Mouse (Mus musculus) hindbrain, postnatal 0 days (tissue): Measurements from ENCODE around the gene Lbp. TPM values are rescaled to one million over a fixed set of nuclear protein-coding genes. Genes with fewer than 3 reads are reported as not detected.

Experiments used
- ATAC-seq: fragments of 200-750 bp; cut with Nextera tagmentation; 2 replicates; pipeline ENCODE4 v1.8.0; 2017; ENCODE audit warnings: mild to moderate bottlenecking, moderate TSS enrichment, moderate library complexity
- DNase-seq: peaks from one replicate; pipeline ENCODE4 v3.0.0-alpha.2; 2015; ENCODE audit warnings: low spot score
- H3K27ac ChIP-seq: fragments of 300-500 bp; sonication (generic); 2 replicates; pipeline ENCODE4 v1.5.1; 2014; ENCODE audit warnings: mild to moderate bottlenecking
- H3K27me3 ChIP-seq: fragments of 300-500 bp; sonication (generic); 2 replicates; pipeline ENCODE4 v1.6.1; 2014; ENCODE audit warnings: low read length, mixed read lengths; ENCODE audit not compliant: insufficient read depth
- H3K36me3 ChIP-seq: fragments of 300-500 bp; sonication (generic); 2 replicates; pipeline ENCODE4 v1.6.1; 2014; ENCODE audit warnings: low read length, mixed read lengths; ENCODE audit not compliant: insufficient read depth
- H3K4me1 ChIP-seq: fragments of 300-500 bp; sonication (generic); 2 replicates; pipeline ENCODE4 v1.6.1; 2014; ENCODE audit warnings: antibody characterized with exemption, low read length, mixed read lengths; ENCODE audit not compliant: insufficient read depth
- H3K4me2 ChIP-seq: fragments of 300-500 bp; sonication (generic); 2 replicates; pipeline ENCODE4 v1.6.1; 2014; ENCODE audit warnings: low read depth, mild to moderate bottlenecking, low read length, moderate library complexity, mixed read lengths
- H3K4me3 ChIP-seq: fragments of 300-500 bp; sonication (generic); 2 replicates; pipeline ENCODE4 v1.5.1; 2014; ENCODE audit warnings: low read length
- H3K9ac ChIP-seq: fragments of 300-500 bp; sonication (generic); replicated peaks from 2 replicates; pipeline ENCODE4 v1.6.1; 2014; ENCODE audit warnings: mild to moderate bottlenecking, low read length, moderate library complexity, mixed read lengths
- H3K9me3 ChIP-seq: fragments of 300-500 bp; sonication (generic); 2 replicates; pipeline ENCODE4 v1.6.1; 2016; ENCODE audit warnings: low read length, mixed read lengths
- CTCF ChIP-seq: IDR thresholded peaks from 2 replicates; pipeline ENCODE4 v1.5.1; 2016; ENCODE audit warnings: antibody characterized with exemption, control low read depth, low read depth
- WGBS: fragments of 180-500 bp; shearing (Covaris S2); extraction: QIAGEN DNeasy Blood & Tissue Kit; methylation state at CpG from one replicate; pipeline ENCODE4 v1.1.7; 2014; 5-methylcytosine and 5-hydroxymethylcytosine counted together
- polyA plus RNA-seq: library from polyadenylated mRNA; unstranded; fragments of >200 nt; fragmentation: Nextera tagmentation; extraction: Ambion mirVana; gene quantifications from 2 replicates; pipeline ENCODE4 v1.2.1, GENCODE M21; 2015
- total RNA-seq: library from RNA; depleted of rRNA; stranded (reverse); fragments of >200 nt; gene quantifications from 2 replicates; pipeline ENCODE4 v1.2.3, GENCODE M21; 2014; rRNA removed

Gene Lbp
- total RNA-seq (6.0 and 10.4 TPM in 2 replicates), polyA plus RNA-seq (10.3 and 13.2 TPM in 2 replicates)

DNA sequence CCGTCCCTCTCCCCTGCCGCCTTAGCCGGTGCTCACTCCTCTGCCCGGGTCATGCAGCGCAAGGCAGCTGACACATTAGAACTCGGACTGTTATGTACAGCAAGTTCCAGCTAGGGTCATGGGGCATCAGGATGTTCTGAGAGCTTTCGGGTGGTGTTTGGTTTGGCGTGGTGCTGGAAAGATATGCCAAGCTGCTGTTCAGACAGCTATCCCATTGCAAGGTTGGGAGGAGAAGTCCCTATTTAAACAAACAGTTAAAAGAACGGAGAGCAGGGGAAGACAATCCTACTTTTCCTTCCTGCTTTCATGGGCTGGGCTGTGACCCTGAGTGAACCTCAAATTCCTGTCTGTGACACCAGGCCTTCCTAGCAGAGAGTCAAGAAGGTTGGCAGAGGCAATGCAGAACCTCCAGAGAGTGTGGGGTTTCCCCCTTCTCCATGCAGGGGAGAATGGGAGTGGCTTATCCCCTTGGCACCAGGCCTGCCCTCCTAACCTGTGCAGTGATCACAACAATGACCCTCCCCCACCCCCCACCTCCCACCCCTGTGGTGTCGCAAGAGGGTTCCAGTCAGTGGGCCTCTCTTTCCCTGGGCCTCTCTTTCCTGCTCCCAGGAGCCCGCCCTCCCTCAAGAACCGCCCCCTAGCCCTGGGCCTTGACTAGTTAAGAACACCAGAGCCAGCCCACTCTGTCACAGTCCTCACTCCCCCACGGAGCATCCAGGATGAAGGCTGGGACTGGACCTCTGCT is at the start of gene Lbp:
TSS of gene Lbp (plus strand) at position 546 of the 748 bp plus-strand sequence.
- no peaks in the 10 kb centered on the region for H3K9me3 ChIP-seq
- DNase-seq (no peak), ATAC-seq (peak; percentile 38; the same call in 1 of the 2 replicates)
- no peak within 1 kb of the TSS for H3K9ac ChIP-seq
- 52% methylated on average over 11 of the region's 13 CpGs for WGBS
- H3K27me3 ChIP-seq: no peaks in the 10 kb centered on the region
- no peak within 1 kb of the TSS for H3K4me2 ChIP-seq
- TF ChIP-seq CTCF: no peak
- H3K4me3 ChIP-seq: no peak within 1 kb of the TSS
- H3K4me1 ChIP-seq: no peaks in the 10 kb centered on the region
- H3K27ac ChIP-seq: peak within 1 kb of the TSS; percentile 60; the same call in 1 of the 2 replicates
- H3K36me3 ChIP-seq: no peaks in the 10 kb centered on the region

DNA sequence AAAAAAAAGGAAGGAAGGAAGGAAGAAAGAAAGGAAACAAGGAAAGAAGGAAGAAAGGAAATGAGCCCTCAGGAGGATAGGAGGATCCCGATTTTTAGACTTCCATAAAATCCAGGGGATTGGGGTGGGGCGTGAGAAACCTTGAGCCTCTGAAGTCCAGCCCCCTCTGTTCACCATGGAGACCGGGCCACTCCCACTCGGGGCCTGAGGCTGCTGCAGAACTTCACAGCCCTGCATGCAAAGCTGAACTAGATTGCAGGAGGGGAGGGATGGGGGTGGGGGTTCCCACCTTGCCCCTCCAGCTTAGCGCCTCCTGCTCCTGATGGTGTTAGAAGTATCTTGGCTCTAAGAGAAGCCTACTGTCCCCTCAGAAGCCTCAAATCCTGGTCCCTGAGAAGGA is 49.4 kb upstream of the Lbp start:
- Histone ChIP-seq H3K4me1 (no peaks in the 10 kb centered on the region), H3K9me3 (no peaks in the 10 kb centered on the region), H3K4me3 (no peak overlapping the region), H3K36me3 (no peaks in the 10 kb centered on the region), H3K9ac (no peak overlapping the region), H3K4me2 (no peak overlapping the region), H3K27me3 (no peaks in the 10 kb centered on the region), H3K27ac (no peak overlapping the region)
- TF ChIP-seq CTCF: no peak
- WGBS: 26% methylated on average over 5 of the region's 5 CpGs
- DNase-seq (no peak), ATAC-seq (no peak)

DNA sequence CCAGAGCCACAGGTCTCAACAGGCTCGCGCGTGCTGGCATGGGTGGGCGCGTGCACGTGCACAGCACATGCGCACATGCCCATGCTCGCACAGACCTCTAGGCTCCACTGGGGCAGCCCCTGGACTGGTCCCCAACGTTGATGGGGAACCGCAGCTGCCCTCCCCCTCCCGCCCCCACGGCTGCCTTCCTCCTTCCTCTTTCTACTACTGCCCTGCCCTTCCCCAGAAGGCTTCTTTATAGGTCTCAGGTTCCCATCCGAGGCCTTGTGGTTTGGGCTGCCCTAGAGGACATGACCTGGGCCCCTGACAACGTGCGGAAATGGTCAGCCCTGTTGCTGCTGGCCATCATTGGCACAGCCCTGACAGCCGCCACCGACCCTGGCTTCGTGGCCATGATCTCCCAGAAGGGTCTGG is 48.3 kb upstream of the Lbp start, which contains the start of gene Bpi:
TSS of gene Bpi (plus strand) at position 90 of the 414 bp plus-strand sequence.
- ATAC-seq (no peak), DNase-seq (no peak)
- Histone ChIP-seq H3K4me1 (no peaks in the 10 kb centered on the region), H3K27ac (no peak within 1 kb of the TSS), H3K9me3 (no peaks in the 10 kb centered on the region), H3K9ac (no peak within 1 kb of the TSS), H3K27me3 (no peaks in the 10 kb centered on the region), H3K36me3 (no peaks in the 10 kb centered on the region), H3K4me2 (no peak within 1 kb of the TSS), H3K4me3 (no peak within 1 kb of the TSS)
- TF ChIP-seq CTCF: no peak
- 73% methylated on average over 18 of the region's 18 CpGs for WGBS

DNA sequence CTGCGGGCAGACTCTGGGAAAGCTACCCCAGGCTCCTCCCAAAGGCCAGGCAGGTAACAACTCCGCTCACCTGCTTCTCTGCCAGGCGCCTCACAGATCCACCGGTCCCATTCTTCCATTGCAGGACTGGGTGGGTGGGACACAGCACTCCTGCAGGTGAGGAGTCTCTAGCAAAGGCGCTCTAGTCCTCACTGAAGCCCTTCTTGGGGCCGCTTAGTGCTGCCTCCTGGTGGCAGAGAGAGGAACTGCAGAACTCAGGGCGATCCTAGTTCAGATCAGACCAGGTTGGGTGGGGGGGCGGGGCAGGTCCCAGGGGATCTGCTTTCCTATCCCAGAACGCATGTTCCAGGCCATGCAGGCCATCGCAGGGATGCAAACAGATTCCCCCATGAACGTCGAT is 47.5 kb upstream of the Lbp start:
- peak; percentile 84 for TF ChIP-seq CTCF
- Histone ChIP-seq H3K9ac (no peak overlapping the region), H3K9me3 (no peaks in the 10 kb centered on the region), H3K4me3 (no peak overlapping the region), H3K36me3 (no peaks in the 10 kb centered on the region), H3K27ac (no peak overlapping the region), H3K4me2 (no peak overlapping the region), H3K4me1 (no peaks in the 10 kb centered on the region), H3K27me3 (no peaks in the 10 kb centered on the region)
- WGBS: 14% methylated on average over 12 of the region's 12 CpGs
- peak; percentile 70 for ATAC-seq
- DNase-seq: peak; percentile 76

GRCm38 (mm10) chr2:158259498-158259897 is 46.8 kb upstream of the Lbp start:
- Histone ChIP-seq H3K4me1 (no peaks in the 10 kb centered on the region), H3K4me2 (no peak overlapping the region), H3K9ac (no peak overlapping the region), H3K9me3 (no peaks in the 10 kb centered on the region), H3K36me3 (no peaks in the 10 kb centered on the region), H3K27me3 (no peaks in the 10 kb centered on the region), H3K4me3 (no peak overlapping the region), H3K27ac (no peak overlapping the region)
- ATAC-seq (no peak), DNase-seq (no peak)
- 53% methylated on average over 8 of the region's 8 CpGs for WGBS
- TF ChIP-seq CTCF: no peak

DNA sequence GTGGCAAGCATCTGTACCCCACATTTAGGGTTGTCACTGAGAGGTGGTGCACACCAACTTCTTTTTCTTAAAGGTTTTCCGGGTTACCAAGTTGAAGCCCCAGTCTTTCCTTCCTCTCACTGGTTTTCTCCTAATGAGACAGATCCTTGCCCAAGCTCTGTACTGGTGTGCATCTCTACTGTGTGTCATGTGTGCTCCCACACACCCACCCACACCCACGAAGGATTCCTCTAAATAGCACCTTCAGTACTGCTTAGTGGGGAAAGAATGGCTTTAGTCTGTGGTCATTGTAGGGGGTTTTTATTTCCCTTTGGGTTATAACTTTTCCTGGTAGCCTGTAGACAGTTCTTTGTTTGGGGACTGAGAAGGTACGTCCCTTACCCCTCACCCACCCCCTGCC is 41.4 kb upstream of the Lbp start:
- no peak for ATAC-seq
- no peak for TF ChIP-seq CTCF
- Histone ChIP-seq H3K27me3 (no peaks in the 10 kb centered on the region), H3K4me1 (no peaks in the 10 kb centered on the region), H3K36me3 (no peaks in the 10 kb centered on the region), H3K9me3 (no peaks in the 10 kb centered on the region), H3K9ac (no peak overlapping the region), H3K27ac (no peak overlapping the region), H3K4me3 (no peak overlapping the region), H3K4me2 (no peak overlapping the region)
- 75% methylated on average over 3 of the region's 3 CpGs for WGBS
- no peak for DNase-seq

- H3K4me2 ChIP-seq: no peak overlapping the region
- no peaks in the 10 kb centered on the region for H3K36me3 ChIP-seq
- no peaks in the 10 kb centered on the region for H3K9me3 ChIP-seq
- ATAC-seq (no peak), DNase-seq (no peak)
- H3K9ac ChIP-seq: no peak overlapping the region
- no peak overlapping the region for H3K27ac ChIP-seq
- no peaks in the 10 kb centered on the region for H3K27me3 ChIP-seq
- TF ChIP-seq CTCF: no peak
- no peaks in the 10 kb centered on the region for H3K4me1 ChIP-seq
- WGBS: 79% methylated on average over 8 of the region's 8 CpGs
- H3K4me3 ChIP-seq: no peak overlapping the region
Measured at GRCm38 (mm10) chr2:158270017-158270416, 36.3 kb upstream of the Lbp start.
